Mouse (Mus musculus) MEL (cell line): ENCODE results near the gene Ikzf2. TPM values are rescaled to one million over a fixed set of nuclear protein-coding genes. Genes with fewer than 3 reads are reported as not detected.

Source experiments
- DNase-seq: peaks from one replicate; pipeline ENCODE4 v3.0.0; 2011; ENCODE audit warnings: low read depth, low spot score
- H3K27ac ChIP-seq: 2 replicates; pipeline ENCODE4 v1.5.1; 2012; ENCODE audit warnings: low read depth, mild to moderate bottlenecking, control low read depth, low read length, moderate library complexity; ENCODE audit not compliant: control insufficient read depth
- H3K27me3 ChIP-seq, 2 experiments: fragments of 150-350 bp in 1 of 2; sonication (generic) in 1 of 2; 2 replicates each; pipeline ENCODE4 v1.6.1; 2012; ENCODE audit warnings: low read length in 2 of 2, mild to moderate bottlenecking in 2 of 2, improper control_type of control experiment in 1 of 2, moderate library complexity in 1 of 2; ENCODE audit not compliant: insufficient read depth in 2 of 2, control insufficient read depth in 1 of 2
- H3K36me3 ChIP-seq, 2 experiments: 2 replicates each; pipeline ENCODE4 v1.6.1; 2012 to 2014; ENCODE audit warnings: low read length in 2 of 2, improper control_type of control experiment in 1 of 2, inconsistent platforms in 1 of 2, mild to moderate bottlenecking in 1 of 2; ENCODE audit not compliant: insufficient read depth in 2 of 2, control insufficient read depth in 1 of 2
- H3K4me1 ChIP-seq, 2 experiments: fragments of 150-350 bp in 1 of 2; sonication (generic) in 1 of 2; 2 replicates each; pipeline ENCODE4 v1.6.1; 2012; ENCODE audit warnings: low read length in 2 of 2, improper control_type of control experiment in 1 of 2, mild to moderate bottlenecking in 1 of 2; ENCODE audit not compliant: insufficient read depth in 2 of 2, control insufficient read depth in 1 of 2
- H3K4me3 ChIP-seq, 2 experiments: fragments of 150-350 bp in 1 of 2; sonication (generic) in 1 of 2; 2 replicates each; pipeline ENCODE4 v1.5.1; 2012; ENCODE audit warnings: low read depth in 2 of 2, low read length in 2 of 2, mild to moderate bottlenecking in 2 of 2, moderate library complexity in 2 of 2, control low read depth in 1 of 2, improper control_type of control experiment in 1 of 2; ENCODE audit not compliant: control insufficient read depth in 1 of 2, insufficient read depth in 1 of 2
- H3K79me2 ChIP-seq: 2 replicates; pipeline ENCODE4 v1.6.1; 2012; ENCODE audit warnings: mild to moderate bottlenecking, low read length, moderate library complexity; ENCODE audit not compliant: control insufficient read depth, poor library complexity, insufficient read depth
- H3K9ac ChIP-seq: 2 replicates; pipeline ENCODE4 v1.6.1; 2012; ENCODE audit warnings: low read depth, mild to moderate bottlenecking, control low read depth, low read length, moderate library complexity; ENCODE audit not compliant: control insufficient read depth, poor library complexity, severe bottlenecking
- H3K9me3 ChIP-seq: fragments of 150-350 bp; sonication (generic); replicated peaks from 2 replicates; pipeline ENCODE4 v1.6.1; 2012; ENCODE audit warnings: mild to moderate bottlenecking, low read length, improper control_type of control experiment, moderate library complexity; ENCODE audit not compliant: insufficient read depth
- BHLHE40 ChIP-seq: IDR thresholded peaks from 2 replicates; pipeline ENCODE4 v1.6.1; 2012; ENCODE audit warnings: low read depth, mild to moderate bottlenecking, inconsistent platforms, low read length, improper control_type of control experiment, borderline replicate concordance
- CHD1 ChIP-seq: IDR thresholded peaks from 2 replicates; pipeline ENCODE4 v1.6.1; 2012; ENCODE audit warnings: low read depth, mild to moderate bottlenecking, inconsistent platforms, low read length, improper control_type of control experiment
- CHD2 ChIP-seq: IDR thresholded peaks from 2 replicates; pipeline ENCODE4 v1.6.1; 2011; ENCODE audit warnings: low read length, improper control_type of control experiment
- CTCF ChIP-seq, 3 experiments: IDR thresholded peaks in 2 of 3; conservative IDR thresholded peaks in 1 of 3; 2 replicates each; pipeline ENCODE4 v1.5.1; 2011 to 2012; ENCODE audit warnings: low read length in 3 of 3, low read depth in 2 of 3, mild to moderate bottlenecking in 2 of 3, improper control_type of control experiment in 1 of 3, inconsistent platforms in 1 of 3, mixed read lengths in 1 of 3, moderate library complexity in 1 of 3; ENCODE audit not compliant: control insufficient read depth in 1 of 3, insufficient read depth in 1 of 3, poor library complexity in 1 of 3, severe bottlenecking in 1 of 3
- E2F4 ChIP-seq: IDR thresholded peaks from 2 replicates; pipeline ENCODE4 v1.6.1; 2011; ENCODE audit warnings: low read depth, low read length, improper control_type of control experiment, borderline replicate concordance
- ELF1 ChIP-seq: IDR thresholded peaks from 2 replicates; pipeline ENCODE4 v1.6.1; 2014; ENCODE audit warnings: low read depth, mild to moderate bottlenecking, inconsistent platforms, low read length, improper control_type of control experiment, moderate library complexity
- EP300 ChIP-seq, 2 experiments: IDR thresholded peaks; 2 replicates each; pipeline ENCODE4 v1.6.1; 2011; ENCODE audit warnings: improper control_type of control experiment in 2 of 2, low read length in 2 of 2, low read depth in 1 of 2, mild to moderate bottlenecking in 1 of 2
- ETS1 ChIP-seq: IDR thresholded peaks from 2 replicates; pipeline ENCODE4 v1.6.1; 2012; ENCODE audit warnings: low read depth, mild to moderate bottlenecking, inconsistent platforms, low read length, improper control_type of control experiment, moderate library complexity
- GABPA ChIP-seq: IDR thresholded peaks from 2 replicates; pipeline ENCODE4 v1.6.1; 2012; ENCODE audit warnings: low read depth, mild to moderate bottlenecking, inconsistent platforms, low read length, improper control_type of control experiment, moderate library complexity
- GATA1 ChIP-seq: IDR thresholded peaks from 2 replicates; pipeline ENCODE4 v1.6.1; 2011; ENCODE audit warnings: low read depth, low read length, improper control_type of control experiment
- JUND ChIP-seq: IDR thresholded peaks from 2 replicates; pipeline ENCODE4 v1.6.1; 2011; ENCODE audit warnings: low read depth, mild to moderate bottlenecking, improper control_type of control experiment, low read length
- KAT2A ChIP-seq: conservative IDR thresholded peaks from 2 replicates; pipeline ENCODE4 v1.6.1; 2012; ENCODE audit warnings: low read depth, low read length, improper control_type of control experiment, inconsistent platforms
- MAFK ChIP-seq: IDR thresholded peaks from 2 replicates; pipeline ENCODE4 v1.6.1; 2011; ENCODE audit warnings: low read depth, mild to moderate bottlenecking, low read length, improper control_type of control experiment, borderline replicate concordance
- MAZ ChIP-seq: IDR thresholded peaks from 2 replicates; pipeline ENCODE4 v1.6.1; 2012; ENCODE audit warnings: low read depth, mild to moderate bottlenecking, inconsistent platforms, low read length, improper control_type of control experiment
- MEF2A ChIP-seq: IDR thresholded peaks from 2 replicates; pipeline ENCODE4 v1.6.1; 2014; ENCODE audit warnings: low read depth, mild to moderate bottlenecking, inconsistent platforms, low read length, improper control_type of control experiment; ENCODE audit not compliant: poor library complexity, insufficient replicate concordance, severe bottlenecking; ENCODE audit errors: extremely low read depth
- MXI1 ChIP-seq: IDR thresholded peaks from 2 replicates; pipeline ENCODE4 v1.6.1; 2011; ENCODE audit warnings: mild to moderate bottlenecking, low read depth, low read length, improper control_type of control experiment
- MYB ChIP-seq: IDR thresholded peaks from 2 replicates; pipeline ENCODE4 v1.6.1; 2011; ENCODE audit warnings: mild to moderate bottlenecking, low read depth, low read length, improper control_type of control experiment
- MYC ChIP-seq: IDR thresholded peaks from 2 replicates; pipeline ENCODE4 v1.6.1; 2011; ENCODE audit warnings: low read depth, mild to moderate bottlenecking, low read length, improper control_type of control experiment, moderate library complexity
- NELFE ChIP-seq: IDR thresholded peaks from 2 replicates; pipeline ENCODE4 v1.6.1; 2011; ENCODE audit warnings: low read depth, low read length, improper control_type of control experiment
- NRF1 ChIP-seq: IDR thresholded peaks from 2 replicates; pipeline ENCODE4 v1.6.1; 2014; ENCODE audit warnings: low read depth, mild to moderate bottlenecking, inconsistent platforms, low read length, improper control_type of control experiment, moderate library complexity; ENCODE audit not compliant: poor library complexity, insufficient read depth, severe bottlenecking
- POLR2A ChIP-seq, 2 experiments: IDR thresholded peaks; 2 replicates each; pipeline ENCODE4 v1.6.1; 2011 to 2012; ENCODE audit warnings: low read length in 2 of 2, mild to moderate bottlenecking in 2 of 2, control low read depth in 1 of 2, improper control_type of control experiment in 1 of 2, low read depth in 1 of 2, moderate library complexity in 1 of 2; ENCODE audit not compliant: control insufficient read depth in 1 of 2, insufficient read depth in 1 of 2, poor library complexity in 1 of 2
- POLR2AphosphoS2 ChIP-seq: IDR thresholded peaks from 2 replicates; pipeline ENCODE4 v1.6.1; 2011; ENCODE audit warnings: low read length, improper control_type of control experiment
- POLR2AphosphoS5 ChIP-seq: IDR thresholded peaks from 2 replicates; pipeline ENCODE4 v1.6.1; 2012; ENCODE audit warnings: low read depth, borderline replicate concordance, mild to moderate bottlenecking, inconsistent platforms, low read length, moderate library complexity, mixed read lengths
- RAD21 ChIP-seq: IDR thresholded peaks from 2 replicates; pipeline ENCODE4 v1.6.1; 2011; ENCODE audit warnings: mild to moderate bottlenecking, low read depth, low read length, improper control_type of control experiment
- RCOR1 ChIP-seq: IDR thresholded peaks from 2 replicates; pipeline ENCODE4 v1.6.1; 2012; ENCODE audit warnings: low read depth, mild to moderate bottlenecking, inconsistent platforms, low read length, improper control_type of control experiment
- SIN3A ChIP-seq: IDR thresholded peaks from 2 replicates; pipeline ENCODE4 v1.6.1; 2012; ENCODE audit warnings: low read length, improper control_type of control experiment, inconsistent platforms
- SMC3 ChIP-seq: IDR thresholded peaks from 2 replicates; pipeline ENCODE4 v1.6.1; 2011; ENCODE audit warnings: low read depth, low read length, improper control_type of control experiment
- TAL1 ChIP-seq: IDR thresholded peaks from 2 replicates; pipeline ENCODE4 v1.6.1; 2012; ENCODE audit warnings: mild to moderate bottlenecking, inconsistent platforms, low read length, moderate library complexity, mixed read lengths
- TBP ChIP-seq: IDR thresholded peaks from 2 replicates; pipeline ENCODE4 v1.8.0; 2011; ENCODE audit warnings: low read depth, low read length, improper control_type of control experiment
- TCF12 ChIP-seq: IDR thresholded peaks from 2 replicates; pipeline ENCODE4 v1.6.1; 2014; ENCODE audit warnings: low read depth, mild to moderate bottlenecking, inconsistent platforms, low read length, improper control_type of control experiment, moderate library complexity
- UBTF ChIP-seq: IDR thresholded peaks from 2 replicates; pipeline ENCODE4 v1.6.1; 2012; ENCODE audit warnings: low read depth, mild to moderate bottlenecking, inconsistent platforms, low read length, improper control_type of control experiment, moderate library complexity, borderline replicate concordance; ENCODE audit not compliant: insufficient read depth
- USF1 ChIP-seq: IDR thresholded peaks from 2 replicates; pipeline ENCODE4 v1.6.1; 2014; ENCODE audit warnings: low read depth, mild to moderate bottlenecking, inconsistent platforms, low read length, improper control_type of control experiment, moderate library complexity
- USF2 ChIP-seq, 2 experiments: IDR thresholded peaks; 2 replicates each; pipeline ENCODE4 v1.6.1; 2011 to 2012; ENCODE audit warnings: improper control_type of control experiment in 2 of 2, low read length in 2 of 2, borderline replicate concordance in 1 of 2, inconsistent platforms in 1 of 2, low read depth in 1 of 2, mild to moderate bottlenecking in 1 of 2; ENCODE audit not compliant: insufficient read depth in 1 of 2
- ZC3H11A ChIP-seq: IDR thresholded peaks from 2 replicates; pipeline ENCODE4 v1.6.1; 2012; ENCODE audit warnings: low read depth, mild to moderate bottlenecking, inconsistent platforms, low read length, improper control_type of control experiment
- ZKSCAN1 ChIP-seq: IDR thresholded peaks from 2 replicates; pipeline ENCODE4 v1.6.1; 2012; ENCODE audit warnings: low read depth, mild to moderate bottlenecking, inconsistent platforms, low read length, improper control_type of control experiment, moderate library complexity
- ZMIZ1 ChIP-seq: IDR thresholded peaks from 2 replicates; pipeline ENCODE4 v1.6.1; 2012; ENCODE audit warnings: low read depth, mild to moderate bottlenecking, inconsistent platforms, low read length, improper control_type of control experiment, moderate library complexity
- polyA plus RNA-seq, 2 experiments: library from polyadenylated mRNA; stranded (reverse) in 1 of 2; unstranded in 1 of 2; fragments of >175 nt in 1 of 2; fragments of >200 nt in 1 of 2; gene quantifications; 2 replicates each; pipeline versions ENCODE4 v1.2.1 to v1.2.4; 2012; ENCODE audit warnings: low replicate concordance in 2 of 2, low read depth in 1 of 2; ENCODE audit not compliant: insufficient read length in 2 of 2, insufficient read depth in 1 of 2, missing spikeins in 1 of 2
- total RNA-seq: library from RNA; depleted of rRNA; stranded (reverse); fragments of 300-350 nt; gene quantifications from 2 replicates; pipeline ENCODE4 v1.2.3, GENCODE M21; 2012

Ikzf2 gene
- total and polyA plus RNA-seq, 3 experiments: 2.9 to 5.6 TPM; not detected in 1

GRCm38 (mm10) chr1:69545217-69545884 is 141.7 kb downstream of the Ikzf2 start:
- no peak overlapping the region for H3K9ac ChIP-seq
- no peak for TF ChIP-seq E2F4
- TF ChIP-seq MAZ: 0 out of 2 replicates have a peak, but pooled peaks have one; percentile 28
- TF ChIP-seq TAL1: no peak
- TF ChIP-seq TCF12: peak; percentile 63
- TF ChIP-seq CTCF (IDR thresholded peaks at IDR 0.05 in 2 of 3, conservative IDR thresholded peaks at IDR 0.05 in 1 of 3; ENCODE audit: control insufficient read depth in 1 of 3, insufficient read depth in 1 of 3, low read depth in 2 of 3, low read length in 3 of 3, poor library complexity in 1 of 3, severe bottlenecking in 1 of 3): no peak
- no peak for TF ChIP-seq USF2 (IDR thresholded peaks at IDR 0.05; ENCODE audit: borderline replicate concordance in 1 of 2, insufficient read depth in 1 of 2, low read depth in 1 of 2, low read length in 2 of 2)
- no peak for TF ChIP-seq KAT2A
- no peak for TF ChIP-seq ZMIZ1
- TF ChIP-seq GATA1: peak; percentile 59; the same call in 1 of the 2 replicates
- no peak for TF ChIP-seq NELFE
- TF ChIP-seq CHD1: no peak
- no peak for TF ChIP-seq TBP
- no peak for TF ChIP-seq MAFK
- no peak for TF ChIP-seq ELF1
- TF ChIP-seq MXI1: peak; percentile 55; the same call in 1 of the 2 replicates
- no peak for TF ChIP-seq GABPA
- TF ChIP-seq CHD2: no peak
- no peak for TF ChIP-seq ZKSCAN1
- no peak for TF ChIP-seq NRF1
- no peak for TF ChIP-seq SMC3
- no peak for TF ChIP-seq SIN3A
- no peak for TF ChIP-seq USF1
- TF ChIP-seq POLR2AphosphoS2: no peak
- 0 out of 2 replicates have a peak, but pooled peaks have one; percentile 15 for TF ChIP-seq RCOR1
- TF ChIP-seq MYB: no peak
- TF ChIP-seq MYC: 0 out of 2 replicates have a peak, but pooled peaks have one; percentile 7
- TF ChIP-seq RAD21: no peak
- no peak for TF ChIP-seq ETS1
- TF ChIP-seq ZC3H11A: no peak
- no peak for TF ChIP-seq UBTF
- TF ChIP-seq EP300 (IDR thresholded peaks at IDR 0.05; ENCODE audit: low read depth in 1 of 2, low read length in 2 of 2): peak in 1 of 2 experiments; percentile 58; a peak in 3 of 4 replicates
- TF ChIP-seq MEF2A: no peak
- no peak for TF ChIP-seq POLR2AphosphoS5
- no peak for TF ChIP-seq JUND
- TF ChIP-seq POLR2A (IDR thresholded peaks at IDR 0.05; ENCODE audit: control insufficient read depth in 1 of 2, insufficient read depth in 1 of 2, low read depth in 1 of 2, low read length in 2 of 2, poor library complexity in 1 of 2): no peak
- TF ChIP-seq BHLHE40: no peak

More at GRCm38 (mm10) chr1:69545217-69545884, 141.7 kb downstream of the Ikzf2 start:
- Histone ChIP-seq H3K4me1 (peaks cover 40 to 44% of the 10 kb centered on the region in 2 experiments), H3K27ac (peak overlapping the region; percentile 66), H3K9me3 (no peaks in the 10 kb centered on the region), H3K4me3 (peak overlapping the region in 1 of 2 experiments; percentile 27; a peak in 2 of 4 replicates), H3K27me3 (no peaks in the 10 kb centered on the region), H3K36me3 (peaks cover 0 to 65% of the 10 kb centered on the region in 2 experiments; a peak in 2 of 4 replicates), H3K79me2 (no peaks in the 10 kb centered on the region)
- DNase-seq: peak; percentile 48
